Mouse (Mus musculus): ENCODE results near the gene Prph2.

Gene Prph2

DNA sequence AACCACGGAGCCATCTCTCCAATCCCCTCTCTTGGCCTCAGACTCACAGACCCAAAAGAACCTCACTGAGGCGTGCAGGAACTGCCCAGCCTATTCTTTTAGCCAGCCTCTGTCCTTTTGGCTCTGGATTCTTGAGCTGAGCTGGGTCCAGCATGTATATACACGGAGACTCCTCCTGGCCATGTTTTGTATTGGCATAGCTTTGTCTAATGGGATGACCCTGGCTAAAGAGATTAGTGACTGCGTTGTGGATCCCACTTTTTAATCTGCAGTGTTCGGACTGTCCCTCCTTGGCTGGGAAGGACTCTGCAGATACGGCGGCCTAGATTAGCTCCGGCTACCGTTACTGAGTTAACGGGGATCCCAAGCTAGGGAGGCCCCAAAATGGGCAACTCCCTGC, at the start of gene Prph2:
Prph2 (plus strand) TSS at position 274 of the 400 bp plus-strand sequence.
- DNase-seq, result no peak

- no peak for DNase-seq
Measured at GRCm38 (mm10) chr17:46864566-46865195, 45.6 kb upstream of the Prph2 start.

DNA sequence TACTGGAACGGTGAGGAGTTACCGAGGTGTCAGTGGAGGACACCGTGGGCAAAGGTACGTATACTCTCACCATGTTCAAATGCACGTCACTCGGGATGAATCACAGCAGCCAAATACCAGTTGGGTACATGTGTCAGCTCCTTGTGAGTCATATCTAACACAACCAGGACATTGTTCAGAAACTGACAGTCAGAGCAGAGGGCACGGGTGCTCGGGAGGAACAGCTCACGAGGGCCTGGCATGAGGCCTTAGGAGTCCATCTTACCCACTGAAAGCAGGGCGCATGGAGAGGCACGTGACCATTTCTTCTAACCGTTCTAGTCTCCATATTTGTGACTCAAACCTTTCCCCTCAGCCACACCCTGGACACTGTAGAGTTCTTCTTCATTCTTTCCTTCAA, 43.4 kb upstream of the Prph2 start:
- no peak for DNase-seq

- DNase-seq, result no peak
Measured at GRCm38 (mm10) chr17:46870204-46870798, 40.0 kb upstream of the Prph2 start.

GRCm38 (mm10) chr17:46870913-46871312, 39.3 kb upstream of the Prph2 start:
- DNase-seq, result no peak

GRCm38 (mm10) chr17:46872806-46873205, 37.5 kb upstream of the Prph2 start:
- no peak for DNase-seq

GRCm38 (mm10) chr17:46874133-46874532, 36.1 kb upstream of the Prph2 start:
- no peak for DNase-seq

DNA sequence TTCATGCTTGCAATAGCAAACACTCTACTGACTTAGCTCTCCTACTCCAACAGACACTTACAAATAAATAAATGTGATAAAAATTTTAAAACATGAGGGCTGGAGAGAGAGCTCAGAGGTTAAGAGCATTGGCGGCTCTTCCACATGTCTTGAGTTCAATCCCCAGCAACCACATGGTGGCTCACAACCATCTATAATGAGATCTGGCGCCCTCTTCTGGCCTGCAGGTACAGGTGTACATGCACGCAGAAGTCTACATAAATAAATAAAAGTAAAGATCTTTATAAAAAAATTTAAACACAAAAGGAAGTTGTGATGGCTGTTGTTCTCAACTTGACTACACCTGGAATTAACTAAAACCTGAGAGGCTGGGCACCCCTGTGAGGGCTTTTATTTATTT, 34.6 kb upstream of the Prph2 start:
- no peak for DNase-seq

- DNase-seq, result no peak
Measured at GRCm38 (mm10) chr17:46876371-46876950, 33.8 kb upstream of the Prph2 start.

DNA sequence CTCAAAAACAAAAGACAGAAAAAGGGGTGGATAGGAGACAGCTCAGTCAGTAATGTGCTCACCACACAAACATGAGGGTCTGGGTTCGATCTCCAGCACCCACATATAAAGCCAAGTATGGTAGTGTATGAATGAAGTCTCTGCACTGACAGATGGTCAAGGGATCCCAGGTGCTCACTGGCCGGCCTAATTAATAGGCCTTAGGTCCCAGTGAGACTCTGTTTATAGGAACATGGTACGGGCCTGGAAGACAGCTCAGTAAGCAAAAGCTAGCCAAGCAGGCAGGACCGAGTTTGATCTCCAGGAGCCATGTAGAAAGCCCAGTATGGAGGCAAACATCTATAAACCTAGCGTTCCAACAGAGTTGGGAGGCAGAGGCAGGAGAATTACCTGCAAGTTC, 33.2 kb upstream of the Prph2 start:
- DNase-seq, result no peak

DNA sequence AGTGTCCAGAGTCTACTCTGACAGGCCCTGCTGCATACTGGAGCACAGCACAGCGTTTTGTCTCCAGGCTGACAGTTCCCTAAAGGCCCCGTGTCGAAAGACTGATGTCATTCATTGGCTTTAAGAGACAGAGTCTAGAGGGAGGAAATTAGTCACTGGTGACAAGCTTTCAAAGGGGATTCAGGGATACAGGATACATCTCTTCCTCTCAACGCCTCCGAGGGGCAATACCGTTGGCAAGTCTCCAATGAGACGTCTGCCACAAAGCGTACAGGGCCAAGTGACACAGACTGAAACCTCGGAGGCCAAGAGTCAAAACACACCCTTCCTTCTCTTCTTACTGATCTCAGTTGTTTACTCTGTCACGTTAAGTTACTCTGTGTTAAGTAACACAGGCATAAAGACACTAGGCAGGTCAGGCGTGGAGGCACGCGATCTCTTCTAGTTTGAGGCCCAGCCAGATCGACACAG, 30.4 kb upstream of the Prph2 start:
- DNase-seq, result no peak

- no peak for DNase-seq
Measured at GRCm38 (mm10) chr17:46880322-46880721, 29.9 kb upstream of the Prph2 start.

DNA sequence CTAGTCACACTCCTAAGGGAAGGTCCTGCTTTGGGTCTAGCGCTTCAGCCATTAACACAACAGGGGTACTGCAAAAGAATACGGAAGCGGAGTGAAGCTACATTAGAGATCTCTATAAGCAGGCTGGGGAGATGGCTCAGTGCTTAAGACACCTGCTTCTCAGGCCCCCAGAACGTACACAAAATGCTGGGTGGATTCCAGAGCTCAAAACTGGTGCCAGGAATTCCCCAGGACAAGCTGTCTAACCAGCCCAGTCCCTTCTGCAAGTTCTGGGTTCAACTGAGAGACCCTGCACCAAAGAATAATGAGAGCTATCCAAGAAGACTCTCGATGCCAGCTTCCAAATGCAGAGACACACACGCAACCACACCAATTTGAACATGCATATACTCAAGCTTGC, 28.5 kb upstream of the Prph2 start:
- no peak for DNase-seq

DNA sequence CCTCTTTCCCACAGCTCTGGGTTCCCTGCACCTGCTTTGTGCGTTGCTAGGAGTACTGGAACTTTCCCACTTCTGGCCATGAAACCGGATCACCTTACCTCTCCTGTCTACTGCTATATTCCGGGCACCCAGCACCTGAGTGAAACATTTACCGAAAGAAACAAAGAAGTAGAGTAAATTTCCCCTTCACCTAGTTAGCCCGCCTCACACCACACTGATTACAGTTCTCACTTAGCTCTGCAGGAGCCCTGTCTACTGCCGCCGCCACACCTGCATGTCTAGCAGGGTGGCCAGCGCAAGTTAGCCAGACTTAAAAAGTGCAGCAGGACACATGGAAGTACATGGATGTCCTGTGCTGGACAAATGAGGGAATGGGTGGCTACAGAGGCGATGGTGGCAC, 27.2 kb upstream of the Prph2 start:
- no peak for DNase-seq

DNA sequence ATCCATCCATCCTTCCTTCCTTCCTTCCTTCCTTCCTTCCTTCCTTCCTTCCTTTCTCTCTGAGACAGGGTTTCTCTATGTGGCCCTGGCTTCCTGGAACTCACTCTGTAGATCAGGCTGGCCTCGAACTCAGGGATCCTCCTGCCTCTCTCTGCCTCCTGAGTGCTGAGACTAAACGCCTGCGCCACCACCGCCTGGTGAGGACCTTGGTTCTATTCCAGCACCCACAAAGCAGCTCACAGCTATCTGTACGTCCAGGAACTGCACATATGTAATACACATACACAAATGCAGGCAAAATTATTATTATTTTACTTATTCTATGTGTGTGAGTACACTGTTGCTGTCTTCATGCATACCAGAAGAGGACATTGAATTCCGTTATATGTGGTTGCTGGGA, 25.5 kb upstream of the Prph2 start:
- no peak for DNase-seq

DNA sequence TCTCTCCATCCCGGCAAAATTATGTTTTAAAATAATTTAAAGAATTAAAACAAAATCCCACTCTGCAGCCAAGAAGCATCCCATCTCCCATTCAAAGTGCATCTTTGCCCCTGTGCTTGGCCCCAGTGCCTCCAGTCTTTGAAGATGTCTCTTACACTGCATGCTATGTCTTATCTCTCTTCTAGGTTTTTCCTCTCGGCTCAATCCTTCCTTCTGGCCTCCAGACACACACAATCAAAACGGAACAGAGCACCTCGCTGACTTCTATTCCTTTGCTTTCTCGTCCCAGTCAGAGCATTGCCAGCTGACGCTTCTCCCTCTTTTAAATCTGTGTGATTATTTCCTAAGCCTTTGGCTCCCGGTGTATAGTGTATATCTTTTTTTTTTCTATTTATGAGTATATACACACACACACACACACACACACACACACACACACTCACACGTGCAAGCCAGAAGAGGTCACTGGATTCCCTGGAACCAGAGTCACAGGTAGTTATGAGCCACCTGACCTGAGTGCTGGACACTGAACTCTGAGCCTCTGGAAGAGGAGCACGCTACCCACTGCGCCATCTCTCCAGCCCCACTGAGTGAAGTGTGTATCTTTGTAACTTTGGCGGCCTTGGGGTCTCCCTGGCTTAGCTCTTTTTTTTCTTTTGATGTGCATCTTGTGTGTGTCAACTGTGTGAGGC, 24.9 kb upstream of the Prph2 start:
- no peak for DNase-seq

- DNase-seq, result no peak
Measured at GRCm38 (mm10) chr17:46885910-46886643, 24.2 kb upstream of the Prph2 start.

GRCm38 (mm10) chr17:46888511-46889212, 21.6 kb upstream of the Prph2 start:
- DNase-seq, result peak; percentile 64

GRCm38 (mm10) chr17:46889450-46890084, 20.7 kb upstream of the Prph2 start:
- peak; percentile 91 for DNase-seq

DNA sequence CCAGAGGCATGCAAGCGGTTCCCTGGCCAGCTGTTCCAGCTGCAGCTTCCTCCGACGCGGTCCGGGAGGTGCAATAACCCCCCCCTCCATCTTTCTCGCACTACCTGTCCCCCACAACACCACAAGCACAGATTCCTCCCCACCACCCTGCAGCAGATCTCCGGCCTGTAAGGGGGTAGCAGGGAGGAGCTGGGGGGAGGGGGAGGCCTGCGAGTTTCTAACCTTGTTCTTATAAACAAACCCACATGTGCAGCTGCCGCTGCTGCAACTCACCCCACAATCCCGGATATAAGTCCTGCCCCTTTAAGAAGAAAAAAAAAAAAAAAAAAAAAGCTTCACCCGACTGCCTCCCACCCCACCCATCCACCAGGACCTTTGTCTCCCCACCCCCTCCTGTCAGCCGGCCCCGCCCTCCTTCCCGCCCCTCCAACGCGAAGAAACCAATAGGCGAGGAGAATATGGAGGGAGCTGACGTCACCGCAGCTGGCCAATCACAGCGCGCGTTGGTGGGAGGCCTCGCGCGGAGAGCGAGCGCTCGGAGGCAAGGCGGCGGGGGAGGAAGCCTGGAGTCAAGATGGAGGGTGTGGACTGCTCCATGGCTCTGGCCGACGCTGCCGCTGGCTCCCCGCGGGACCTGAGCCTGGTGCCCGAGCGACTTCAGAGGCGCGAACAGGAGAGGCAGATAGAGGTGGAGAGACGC, 20.0 kb upstream of the Prph2 start, which contains the start of gene Tbcc:
Tbcc (plus strand) TSS at position 569 of the 700 bp plus-strand sequence.
- peak; percentile 98 for DNase-seq
